Mouse (Mus musculus) gastrocnemius, postnatal 4 days (tissue): ENCODE results near the gene Ddx20. TPM values are rescaled to one million over a fixed set of nuclear protein-coding genes. Genes with fewer than 3 reads are reported as not detected.
A peak's percentile ranks its signal among the peaks of the same experiment; 100 is the strongest.
"Not testable (repeated sequence)": the region's sequence is repeated elsewhere in the genome, so short reads cannot be mapped to it uniquely, and the experiment has no call there.

Experiments
- DNase-seq, 2 experiments: peaks; one replicate each; pipeline ENCODE4 v3.0.0; 2021 to 2022; ENCODE audit warnings: low spot score in 2 of 2, mixed read lengths in 2 of 2
- total RNA-seq, 2 experiments: library from RNA; stranded (reverse); gene quantifications; 2 replicates each; pipeline ENCODE4 v1.2.3; 2021

The Ddx20 gene
- total RNA-seq, 2 experiments from 2014 or later, result 12.3 to 15.1 TPM

- DNase-seq, result no peak
These were observed 19.1 kb upstream of the Ddx20 start for GRCm38 (mm10) chr3:105706366-105707020.

GRCm38 (mm10) chr3:105705561-105705960 is 18.2 kb upstream of the Ddx20 start:
- no peak for DNase-seq

DNA sequence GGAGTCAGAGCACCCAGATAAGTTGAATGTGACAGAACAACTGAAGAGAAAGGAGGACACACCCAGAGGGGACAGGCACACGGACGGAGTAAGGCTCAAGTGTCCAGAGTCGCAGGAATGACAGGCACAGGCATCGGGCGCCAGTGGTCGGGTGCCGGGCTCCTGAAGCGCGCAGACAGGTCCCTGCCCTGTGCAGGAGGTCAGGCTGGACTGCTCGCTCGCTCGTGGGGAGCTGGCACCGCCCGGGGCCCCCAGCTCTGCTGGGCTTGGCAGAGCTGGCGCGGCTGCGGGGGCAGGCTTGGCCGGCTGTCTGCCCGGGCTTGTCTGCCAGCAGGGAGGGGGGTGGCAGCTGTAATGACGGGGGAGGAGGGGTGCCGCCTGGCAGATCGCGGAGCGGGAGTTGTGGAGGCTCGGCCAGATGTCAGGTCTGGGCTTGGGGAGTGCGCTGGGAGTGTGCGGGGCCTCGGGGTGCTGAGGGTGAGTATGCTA is 17.7 kb upstream of the Ddx20 start:
- DNase-seq, result peak; percentile 56 to 74

DNA sequence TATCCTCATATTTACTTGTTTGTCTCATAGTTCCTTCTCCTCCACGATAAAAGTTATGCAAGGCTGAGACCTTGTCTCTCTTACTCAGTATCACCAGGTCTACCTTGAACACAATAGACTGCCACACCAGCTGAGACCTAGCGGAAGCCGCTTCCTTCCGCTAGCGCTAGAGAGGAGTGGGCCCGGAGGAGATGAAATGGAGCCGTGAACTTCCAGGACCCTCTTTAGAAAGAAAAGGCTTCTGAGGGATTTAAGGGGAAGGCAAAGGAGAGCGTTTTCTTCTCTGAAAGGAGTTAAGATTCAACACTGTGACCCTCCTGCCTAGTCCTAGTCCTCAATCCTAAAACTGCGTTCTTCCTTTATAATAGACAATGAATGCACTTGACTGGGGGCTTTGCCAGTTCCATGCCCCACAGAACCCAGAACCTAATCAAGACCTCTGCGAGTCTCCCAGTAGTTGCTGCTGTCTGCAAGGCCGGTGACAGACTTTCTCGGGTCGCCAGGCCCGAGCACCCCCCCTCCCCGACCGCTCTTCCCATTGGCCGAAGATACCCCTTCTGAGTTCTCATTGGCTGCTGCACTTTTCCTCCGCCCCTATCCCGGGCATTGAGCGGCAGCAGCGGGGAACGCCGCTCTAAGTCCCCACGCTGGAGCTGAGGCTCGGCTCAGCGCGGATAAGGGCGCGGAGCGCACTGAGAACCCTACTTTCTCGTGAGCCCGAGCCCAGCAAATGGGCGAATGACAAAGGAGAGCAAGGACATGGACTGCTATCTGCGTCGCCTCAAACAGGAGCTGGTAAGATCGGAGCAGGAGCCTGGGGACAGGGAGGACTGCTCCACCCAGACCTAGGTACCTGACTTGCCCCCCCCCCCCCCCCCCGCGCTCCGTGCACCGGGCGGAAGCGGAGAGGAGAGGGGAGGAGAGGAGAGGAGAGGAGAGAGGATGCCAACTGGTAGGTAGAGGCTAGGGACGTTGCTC is 16.9 kb upstream of the Ddx20 start, which contains the start of gene Inka2:
Gene Inka2, plus strand, starts transcription at position 569 of the 978 bp plus-strand sequence.
- DNase-seq, result peak; percentile 52 to 76

DNA sequence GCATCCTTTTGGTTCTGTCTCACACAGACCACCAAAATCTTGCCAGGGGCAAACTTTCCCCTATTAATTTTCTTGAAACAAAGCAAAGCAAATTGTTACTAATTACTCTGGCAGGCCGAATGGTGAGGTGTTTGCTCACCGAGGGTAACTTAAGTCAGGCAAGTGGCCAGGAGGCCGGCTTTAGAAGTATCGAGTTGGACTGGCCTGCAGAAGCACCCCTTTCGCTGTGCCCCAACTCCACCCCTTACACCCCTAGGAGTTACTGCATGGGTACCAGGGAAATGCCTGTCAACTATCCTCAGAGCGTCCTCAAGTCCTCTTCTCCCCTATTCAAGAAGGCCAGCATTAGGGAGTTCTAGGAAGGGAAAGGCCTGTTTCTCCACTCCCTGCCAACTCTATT is 16.2 kb upstream of the Ddx20 start:
- DNase-seq, result no peak

DNA sequence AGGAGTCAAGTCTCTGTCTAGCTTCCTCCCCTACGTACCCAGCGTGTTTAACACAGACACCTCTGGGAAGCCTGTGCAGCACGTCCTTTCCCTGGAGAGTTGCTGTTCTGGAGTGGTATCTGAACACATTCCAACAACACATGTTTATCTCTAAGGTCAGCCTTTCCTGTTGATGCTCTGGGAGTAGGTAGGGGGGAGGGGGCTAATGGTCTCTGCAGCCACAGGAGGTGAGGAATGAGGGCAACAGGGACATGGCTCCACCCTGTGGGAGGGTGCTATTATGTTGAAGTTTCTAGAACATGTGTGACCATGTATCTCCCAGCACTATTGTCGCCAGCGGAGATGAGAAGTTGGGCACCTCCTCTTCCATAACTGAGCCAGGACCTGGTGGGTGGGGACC is 14.0 kb upstream of the Ddx20 start:
- no peak for DNase-seq

- not testable (repeated sequence) for DNase-seq
These were observed 13.4 kb upstream of the Ddx20 start for GRCm38 (mm10) chr3:105700786-105701185.

DNA sequence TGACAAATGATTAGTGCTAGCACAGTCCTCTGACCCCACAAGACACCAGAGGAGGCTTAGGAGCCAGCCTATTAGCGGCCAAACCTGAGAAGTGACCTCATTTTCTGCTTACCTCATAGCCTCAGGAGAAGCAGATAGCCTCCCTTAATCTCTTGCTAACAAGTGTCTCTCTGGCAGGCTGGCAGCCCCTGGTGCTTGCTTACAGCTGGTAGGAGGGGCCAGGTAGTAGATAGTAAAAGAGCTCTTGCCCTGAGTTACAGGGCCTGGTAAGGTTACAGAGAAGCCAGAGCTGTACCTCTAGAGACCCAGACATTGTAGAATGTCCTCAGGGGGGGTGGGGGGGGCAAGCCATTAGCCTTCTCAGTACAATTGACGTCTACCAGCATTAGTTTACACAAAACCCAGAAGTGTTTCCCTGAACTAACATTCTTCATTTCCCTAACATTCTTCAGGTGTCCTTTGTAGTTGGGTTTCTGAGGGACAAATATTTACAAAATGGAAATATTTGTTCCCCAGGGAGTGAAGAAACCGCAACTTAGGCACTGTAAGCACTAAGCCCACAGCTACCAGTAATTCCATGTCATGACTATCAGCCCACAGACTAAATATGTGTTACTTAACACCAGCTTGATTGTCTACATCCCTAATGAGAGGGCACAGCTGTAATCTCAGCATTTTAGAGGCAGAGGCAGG is 12.0 kb upstream of the Ddx20 start:
- DNase-seq, result no peak

GRCm38 (mm10) chr3:105698311-105698710 is 10.9 kb upstream of the Ddx20 start:
- no peak for DNase-seq

GRCm38 (mm10) chr3:105697148-105697441 is 9.7 kb upstream of the Ddx20 start:
- no peak for DNase-seq

- DNase-seq, result no peak
These were observed 9.2 kb upstream of the Ddx20 start for GRCm38 (mm10) chr3:105696387-105697147.

GRCm38 (mm10) chr3:105695476-105696386 is 8.4 kb upstream of the Ddx20 start:
- no peak for DNase-seq

DNA sequence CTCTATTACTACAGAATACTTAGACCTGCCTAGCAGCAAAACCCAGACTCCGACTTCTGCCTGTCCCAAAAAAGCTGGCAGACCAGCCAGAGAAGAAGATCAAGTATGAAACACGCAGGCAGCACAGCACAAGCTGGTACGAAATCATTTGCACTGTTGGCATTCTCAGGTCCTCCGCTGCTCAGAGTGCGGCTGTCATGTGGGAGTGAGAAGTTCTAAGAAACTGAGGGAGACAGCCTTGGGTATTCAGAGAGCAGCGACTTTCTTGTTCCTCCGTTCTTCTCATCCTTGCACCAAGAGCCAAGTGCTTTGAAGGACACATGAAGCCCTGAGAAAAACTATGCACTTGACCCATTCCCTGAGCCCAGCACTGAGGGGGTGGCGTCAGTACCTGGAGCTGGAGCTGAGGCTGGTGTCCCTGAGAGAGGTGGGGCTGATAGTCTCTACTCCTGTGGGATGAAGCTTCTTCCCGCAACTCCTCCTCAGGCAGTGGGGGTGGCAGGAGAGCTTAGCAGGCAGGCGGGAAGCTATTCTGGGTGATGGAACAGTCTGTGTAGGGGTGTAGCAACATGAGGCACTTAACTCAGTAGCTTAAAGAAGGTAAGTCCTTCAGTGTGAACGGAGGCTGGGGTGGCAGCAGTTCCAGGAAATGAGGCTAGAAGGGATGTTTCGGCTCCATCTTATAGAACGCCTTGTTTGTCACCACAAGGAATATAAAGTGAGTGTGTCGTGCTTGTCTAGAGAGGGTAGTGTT is 6.1 kb upstream of the Ddx20 start:
- DNase-seq, result no peak

DNA sequence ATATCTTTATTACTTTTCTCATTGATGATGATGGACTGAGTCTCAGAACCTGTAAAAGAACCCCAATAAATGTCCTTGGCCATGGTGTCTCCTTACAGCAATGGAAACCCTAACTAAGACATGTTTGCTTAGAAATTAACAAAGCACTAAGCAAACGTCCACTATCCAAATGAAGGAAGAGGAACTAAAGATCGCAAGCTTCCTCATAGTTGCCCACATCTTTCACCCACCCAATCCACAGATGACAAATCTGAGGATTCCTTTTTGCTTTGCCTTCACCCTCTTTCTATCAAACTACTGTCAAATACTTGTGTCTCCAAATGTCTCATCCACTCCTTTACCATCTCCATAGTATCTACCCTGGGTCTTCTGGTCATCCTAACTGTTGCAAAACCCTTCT is 1.2 kb upstream of the Ddx20 start:
- no peak for DNase-seq

GRCm38 (mm10) chr3:105686394-105687323 is 715 bp downstream of the Ddx20 start:
- peak in 1 of 2 experiments; percentile 46 for DNase-seq

DNA sequence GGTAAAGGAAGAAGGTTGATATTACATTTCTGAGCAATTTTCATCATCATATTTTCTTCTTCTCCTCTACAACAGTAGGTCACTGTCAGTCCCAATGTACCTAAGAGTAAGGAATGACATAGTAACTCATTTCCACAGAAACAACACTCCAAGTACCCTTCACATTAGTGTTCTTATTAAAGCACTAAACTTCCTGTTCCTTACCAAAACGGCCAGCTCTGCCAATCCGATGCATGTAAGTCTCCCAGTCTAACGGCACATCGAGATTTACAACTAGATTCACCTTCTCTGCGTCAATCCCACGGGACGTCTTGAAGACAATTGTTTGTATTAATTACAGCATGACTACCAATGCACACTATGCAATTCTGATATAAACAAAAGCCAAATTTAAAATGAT is 7.0 kb downstream of the Ddx20 start:
- no peak for DNase-seq

DNA sequence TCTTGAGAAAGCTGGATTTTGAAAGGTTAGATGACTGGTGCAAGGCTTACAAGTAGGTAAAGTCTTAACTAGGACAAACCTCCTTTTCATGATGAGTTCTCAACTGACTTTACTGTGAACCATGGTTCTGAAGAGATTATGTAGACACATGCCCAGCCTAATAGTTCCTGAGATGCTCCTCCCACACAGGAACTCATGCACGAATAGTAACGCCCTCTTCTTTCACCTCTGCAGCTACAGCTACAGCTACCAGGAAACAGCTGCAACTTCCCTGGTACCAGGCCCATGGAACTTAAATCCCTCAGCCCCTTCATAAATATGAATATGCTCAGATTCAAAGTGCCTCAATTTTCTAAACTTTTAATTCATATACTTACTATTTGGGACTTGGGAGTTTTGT is 11.4 kb downstream of the Ddx20 start:
- DNase-seq, result no peak
